Mouse (Mus musculus) megakaryocyte-erythroid progenitor cell, adult 5-6 weeks (primary cell): ENCODE measurements around the gene Cyp27b1. TPM values are rescaled to one million over a fixed set of nuclear protein-coding genes. Genes with fewer than 3 reads are reported as not detected.

Experiments
- ATAC-seq: replicated peaks from 2 replicates; pipeline ENCODE4 v1.8.0; 2016; ENCODE audit warnings: mild to moderate bottlenecking, inconsistent platforms; ENCODE audit not compliant: severe bottlenecking, poor library complexity, low FRiP score, low TSS enrichment
- total RNA-seq, 2 experiments: library from RNA; stranded (forward) in 1 of 2; stranded (reverse) in 1 of 2; fragments of 200-1000, 215-1000 nt in 1 of 2; fragments of >200 nt in 1 of 2; fragmentation: Nextera tagmentation in 1 of 2; gene quantifications; 2 replicates each; pipeline ENCODE4 v1.2.3; 2014 to 2017

Gene Cyp27b1
- total RNA-seq (2014; fragmentation: Nextera tagmentation) (not detected in 2 replicates), total RNA-seq (2017) (not detected in 2 replicates)

DNA sequence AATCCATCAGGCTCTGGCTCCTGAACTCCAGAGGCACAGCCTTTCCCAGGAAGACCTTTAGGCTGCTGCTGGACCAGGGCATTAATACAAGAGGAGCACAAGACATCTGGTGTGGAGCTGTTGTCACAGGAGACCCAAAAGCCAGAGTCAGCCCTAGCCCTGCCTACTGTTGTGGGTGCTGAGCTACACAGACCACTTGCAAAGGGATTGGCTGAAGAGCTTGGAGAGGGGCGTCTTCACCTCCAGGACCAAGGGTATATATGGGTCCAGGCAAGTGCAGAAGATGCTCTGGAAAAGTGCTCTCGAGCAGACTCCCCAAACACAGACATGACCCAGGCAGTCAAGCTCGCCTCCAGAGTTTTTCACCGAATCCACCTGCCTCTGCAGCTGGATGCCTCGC lies at the start of gene Cyp27b1:
Cyp27b1 (plus strand) TSS at position 297 of the 400 bp plus-strand sequence.
- ATAC-seq: no peak

- ATAC-seq: no peak
Observed at GRCm38 (mm10) chr10:127000529-127000928, 47.5 kb upstream of the Cyp27b1 start, which contains the start of gene Avil. Gene Avil (plus strand): TSS chr10:127000709.

DNA sequence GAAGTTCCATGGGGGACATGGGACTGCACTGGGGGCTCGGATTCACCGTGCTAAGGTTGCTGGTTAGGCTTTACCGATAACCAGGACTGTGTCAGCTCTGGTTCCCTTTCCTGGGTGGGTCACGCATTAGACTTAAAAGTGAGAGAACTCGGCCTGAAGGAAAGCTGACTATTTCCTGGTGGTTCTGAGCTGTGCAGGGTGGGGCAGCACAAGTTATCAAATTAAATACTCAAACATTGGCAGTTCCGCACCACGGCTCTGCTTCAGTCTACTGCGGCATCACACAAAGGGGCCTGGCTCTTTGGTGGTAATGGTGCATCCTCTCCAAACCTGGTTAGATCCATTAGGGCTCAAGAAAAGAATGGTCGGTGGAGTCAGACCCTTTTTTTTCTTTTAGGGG lies 46.8 kb upstream of the Cyp27b1 start:
- ATAC-seq: no peak

DNA sequence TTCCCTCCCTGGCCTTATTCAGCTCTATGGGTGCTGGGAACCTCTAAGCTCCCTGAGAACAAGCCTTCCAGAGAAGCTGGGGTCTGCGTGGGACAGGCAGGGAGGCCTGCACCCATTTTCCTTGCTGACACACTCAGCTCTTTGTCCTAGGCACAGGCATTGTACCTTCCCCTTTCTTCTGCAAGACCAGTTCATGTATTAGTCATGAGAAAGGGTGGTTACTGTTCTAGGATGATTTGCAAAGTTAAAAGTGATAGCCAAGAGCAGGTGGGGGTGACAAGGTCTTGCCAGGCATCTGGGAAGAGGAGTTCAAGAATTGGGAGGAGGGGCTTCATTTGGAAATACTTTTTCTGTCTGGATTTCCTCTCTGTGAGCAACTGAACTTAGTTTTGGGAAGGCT lies 46.0 kb upstream of the Cyp27b1 start:
- no peak for ATAC-seq

GRCm38 (mm10) chr10:127002765-127003164 lies 45.3 kb upstream of the Cyp27b1 start:
- no peak for ATAC-seq

- ATAC-seq: no peak
Observed at GRCm38 (mm10) chr10:127003334-127003733, 44.7 kb upstream of the Cyp27b1 start.

DNA sequence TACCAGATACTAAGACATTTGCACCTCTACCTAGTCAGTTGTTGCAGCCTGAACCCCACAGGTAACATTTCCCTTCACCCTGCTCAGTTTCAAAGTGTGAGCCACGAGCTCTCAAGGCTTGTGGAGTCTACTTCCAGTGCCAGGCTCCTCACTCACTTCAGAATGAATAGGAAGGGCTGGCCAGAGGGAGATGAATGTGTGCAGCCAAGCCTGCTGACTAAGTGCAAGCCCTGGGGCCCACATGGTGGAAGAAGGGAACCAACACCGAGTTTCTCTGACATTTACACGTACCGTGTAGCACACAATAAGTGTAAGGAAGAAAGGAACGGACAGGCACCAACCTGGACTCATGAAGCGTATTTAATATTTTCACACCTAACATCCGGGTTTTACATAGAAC lies 44.2 kb upstream of the Cyp27b1 start:
- no peak for ATAC-seq

- ATAC-seq: no peak
Observed at GRCm38 (mm10) chr10:127016488-127016887, 31.6 kb upstream of the Cyp27b1 start.

GRCm38 (mm10) chr10:127017071-127017470 lies 31.0 kb upstream of the Cyp27b1 start:
- no peak for ATAC-seq

GRCm38 (mm10) chr10:127018422-127018821 lies 29.6 kb upstream of the Cyp27b1 start:
- no peak for ATAC-seq

GRCm38 (mm10) chr10:127030336-127031296 lies 17.4 kb upstream of the Cyp27b1 start, which contains the start of gene Tsfm:
Gene Tsfm (minus strand): TSS chr10:127030840.
- peak; percentile 96 for ATAC-seq

DNA sequence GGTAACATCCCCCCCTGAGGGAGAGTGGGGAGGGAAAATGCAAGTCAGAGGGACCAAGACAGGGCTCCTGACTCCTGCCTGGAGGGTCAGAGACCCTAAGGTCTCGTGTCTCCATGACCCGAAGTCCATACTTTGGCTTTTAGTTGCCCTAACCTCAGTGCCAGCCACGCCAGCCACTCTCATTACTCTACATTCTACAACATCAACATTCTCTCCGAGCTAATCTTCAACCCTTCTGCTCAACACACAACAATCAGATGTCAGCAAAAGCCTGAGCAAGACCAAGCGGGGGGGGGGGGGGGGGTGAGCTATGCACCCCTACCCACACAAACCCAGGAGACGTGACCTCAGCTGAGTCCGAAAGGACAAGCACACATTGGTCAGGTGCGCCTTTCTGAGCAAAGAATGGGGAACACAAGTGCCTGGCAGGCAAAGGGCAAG lies 14.7 kb upstream of the Cyp27b1 start:
- ATAC-seq: no peak

GRCm38 (mm10) chr10:127036273-127036672 lies 11.8 kb upstream of the Cyp27b1 start:
- ATAC-seq: no peak

DNA sequence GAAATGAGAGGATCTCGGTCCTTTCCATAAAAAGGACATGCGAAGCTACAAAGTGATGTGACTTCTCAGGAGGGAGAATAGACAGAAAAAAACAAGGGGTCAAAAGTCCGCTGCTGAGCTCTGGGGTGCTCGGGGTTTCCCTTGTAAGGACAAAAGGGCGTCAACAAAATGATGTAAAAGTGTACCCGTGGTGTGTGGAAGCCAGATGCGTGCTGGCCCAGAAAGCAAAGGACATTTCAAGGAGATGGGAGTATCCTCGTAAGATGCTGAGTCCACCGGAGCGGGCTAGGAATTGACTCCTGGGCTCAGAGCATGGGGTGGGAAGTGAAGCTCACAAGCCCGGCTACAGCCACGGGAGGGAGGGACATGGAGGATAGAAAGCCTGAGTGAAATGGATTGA lies 10.4 kb upstream of the Cyp27b1 start:
- no peak for ATAC-seq

- ATAC-seq: no peak
Observed at GRCm38 (mm10) chr10:127040569-127041214, 7.4 kb upstream of the Cyp27b1 start.

DNA sequence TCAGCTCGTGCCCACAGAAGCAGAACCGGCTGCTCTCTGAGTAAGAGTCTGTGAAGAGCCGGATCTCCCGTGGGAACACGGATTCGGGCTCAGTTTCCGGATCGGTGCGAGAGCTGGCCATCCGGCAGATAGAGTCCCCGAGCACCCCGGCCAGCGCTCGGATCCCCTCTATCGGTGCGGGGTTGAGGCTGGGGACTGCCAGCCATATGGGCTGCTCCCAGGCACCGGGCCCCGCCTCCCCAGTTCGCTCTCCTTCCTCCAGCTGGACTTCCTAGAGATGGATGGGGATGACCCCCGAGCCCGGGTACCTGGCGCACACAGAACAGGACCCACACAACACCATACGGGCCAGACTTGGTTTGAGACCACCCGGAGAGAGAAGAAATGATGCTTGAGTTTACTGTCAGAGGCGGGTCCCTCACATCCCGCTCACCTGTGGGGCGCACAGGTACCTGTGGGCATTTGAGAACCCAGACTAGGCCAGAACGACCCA lies 6.7 kb upstream of the Cyp27b1 start, which contains the start of the genes Mettl1 and Eef1akmt3:
Mettl1 (plus strand) TSS at position 141 of the 493 bp plus-strand sequence.
Eef1akmt3 (minus strand) TSS at position 240 of the 493 bp plus-strand sequence.
- ATAC-seq: peak; percentile 55

DNA sequence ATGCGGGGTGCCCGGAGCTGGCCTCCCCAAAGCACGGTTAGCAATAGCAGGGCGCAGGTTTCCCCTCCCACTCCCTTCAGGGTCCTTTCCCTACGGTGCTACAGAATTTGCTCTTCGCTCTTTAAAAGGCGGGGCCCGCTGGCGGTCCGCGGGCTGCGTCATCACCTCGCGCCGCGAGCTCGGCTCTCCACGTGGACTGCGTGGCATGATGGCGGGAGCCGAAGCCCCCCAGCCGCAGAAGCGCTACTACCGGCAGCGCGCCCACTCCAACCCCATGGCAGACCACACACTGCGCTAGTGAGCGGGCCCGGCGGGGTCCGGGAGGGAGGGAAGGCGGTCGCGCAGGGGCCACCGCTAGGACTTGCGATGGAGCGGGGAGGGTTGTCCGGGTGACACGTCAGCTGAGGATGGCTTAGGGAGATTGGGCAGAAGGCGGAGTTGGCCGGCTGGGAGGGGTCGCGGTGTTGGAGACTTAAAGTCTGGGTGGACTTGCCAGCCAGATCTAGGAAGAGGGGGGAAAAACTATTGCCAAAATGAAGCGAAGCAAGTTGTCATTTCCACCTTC lies 6.2 kb upstream of the Cyp27b1 start:
- peak; percentile 79 for ATAC-seq

DNA sequence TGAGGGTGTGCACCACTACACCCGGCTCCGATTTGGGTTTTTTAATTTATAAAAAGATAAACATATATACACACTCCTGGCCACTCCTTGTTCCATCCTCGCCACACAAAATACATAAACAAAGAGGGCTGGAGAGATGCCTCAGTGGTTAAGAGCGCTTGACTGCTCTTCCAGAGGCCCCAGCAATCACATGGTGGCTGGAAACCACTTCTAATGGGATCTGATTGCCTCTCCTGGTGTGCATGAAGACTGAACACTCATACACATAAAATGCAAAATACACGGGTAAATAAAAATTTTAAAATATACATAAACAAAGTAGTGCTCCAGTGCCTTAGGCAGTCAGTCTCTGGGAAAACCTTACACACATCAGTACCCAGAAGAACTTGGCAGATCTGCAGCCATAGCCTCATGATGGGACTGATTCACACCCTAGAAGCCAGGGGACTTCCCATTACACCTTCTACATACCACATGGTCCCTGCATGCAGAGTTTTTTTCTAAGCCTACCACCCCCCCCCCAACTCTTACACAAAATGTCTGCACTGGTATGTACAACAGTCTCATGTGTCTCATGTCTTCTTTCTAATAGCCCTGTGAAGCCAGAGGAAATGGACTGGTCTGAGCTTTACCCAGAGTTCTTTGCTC lies 5.5 kb upstream of the Cyp27b1 start:
- no peak for ATAC-seq

GRCm38 (mm10) chr10:127043187-127043586 lies 4.9 kb upstream of the Cyp27b1 start:
- ATAC-seq: no peak
